Mouse (Mus musculus): ENCODE measurements around the gene Utrn.

GRCm38 (mm10) chr10:12551735-12552134 lies 317.4 kb downstream of the Utrn start:
- TF ChIP-seq CTCF (IDR thresholded peaks at IDR 0.05; ENCODE audit: control insufficient read depth, insufficient read depth, low read length) (no peak), POLR2A (IDR thresholded peaks at IDR 0.05; ENCODE audit: borderline replicate concordance, control insufficient read depth, low read depth, low read length) (no peak)
